Mouse (Mus musculus) thymus, postnatal 14 days (tissue): ENCODE results near the gene Neurog1.

Experiments
- DNase-seq: peaks from one replicate; pipeline ENCODE4 v3.0.0; 2021

Neurog1 gene

GRCm38 (mm10) chr13:56209067-56209411, 42.9 kb downstream of the Neurog1 start:
- no peak for DNase-seq

- DNase-seq: no peak
These were observed 43.5 kb downstream of the Neurog1 start for GRCm38 (mm10) chr13:56208225-56209066.
